Mouse (Mus musculus) liver, embryonic 11.5 days (tissue): Measurements from ENCODE around the gene Nsf. TPM values are rescaled to one million over a fixed set of nuclear protein-coding genes. Genes with fewer than 3 reads are reported as not detected.
A peak's percentile ranks its signal among the peaks of the same experiment; 100 is the strongest.
"Not testable (repeated sequence)": the region's sequence is repeated elsewhere in the genome, so short reads cannot be mapped to it uniquely, and the experiment has no call there.

Experiments used
- ATAC-seq: fragments of 200-750 bp; cut with Nextera tagmentation; replicated peaks from 2 replicates; pipeline ENCODE4 v1.8.0; 2017; ENCODE audit warnings: moderate number of reproducible peaks, mild to moderate bottlenecking, moderate TSS enrichment, moderate library complexity; ENCODE audit not compliant: low FRiP score
- DNase-seq: peaks from one replicate; pipeline ENCODE4 v3.0.0-alpha.2; 2017; ENCODE audit warnings: low spot score
- H3K27ac ChIP-seq: fragments of 300-500 bp; sonication (generic); 2 replicates; pipeline ENCODE4 v1.5.1; 2014; ENCODE audit warnings: mild to moderate bottlenecking, low read depth, low read length, control low read depth
- H3K27me3 ChIP-seq: fragments of 300-500 bp; sonication (generic); replicated peaks from 2 replicates; pipeline ENCODE4 v1.6.1; 2014; ENCODE audit warnings: low read length, mixed read lengths; ENCODE audit not compliant: control insufficient read depth, insufficient read depth
- H3K36me3 ChIP-seq: fragments of 300-500 bp; sonication (generic); 2 replicates; pipeline ENCODE4 v1.6.1; 2014; ENCODE audit warnings: mild to moderate bottlenecking, low read length, moderate library complexity, mixed read lengths; ENCODE audit not compliant: control insufficient read depth, insufficient read depth
- H3K4me1 ChIP-seq: fragments of 300-500 bp; sonication (generic); replicated peaks from 2 replicates; pipeline ENCODE4 v1.6.1; 2014; ENCODE audit warnings: low read length, mixed read lengths; ENCODE audit not compliant: control insufficient read depth, insufficient read depth
- H3K4me2 ChIP-seq: fragments of 300-500 bp; sonication (generic); 2 replicates; pipeline ENCODE4 v1.6.1; 2014; ENCODE audit warnings: mild to moderate bottlenecking, control low read depth, moderate library complexity
- H3K4me3 ChIP-seq: fragments of 300-500 bp; sonication (generic); 2 replicates; pipeline ENCODE4 v1.5.1; 2014; ENCODE audit warnings: low read depth, low read length, control low read depth
- H3K9ac ChIP-seq: fragments of 300-500 bp; sonication (generic); 2 replicates; pipeline ENCODE4 v1.6.1; 2014; ENCODE audit warnings: low read depth, low read length, control low read depth
- H3K9me3 ChIP-seq: fragments of 300-500 bp; sonication (generic); 2 replicates; pipeline ENCODE4 v1.6.1; 2016; ENCODE audit warnings: low read length, inconsistent platforms, mixed read lengths; ENCODE audit not compliant: control insufficient read depth
- WGBS: fragments of 180-500 bp; shearing (Covaris S2); extraction: QIAGEN DNeasy Blood & Tissue Kit; methylation state at CpG from one replicate; pipeline ENCODE4 v1.1.7; 2014; 5-methylcytosine and 5-hydroxymethylcytosine counted together
- polyA plus RNA-seq: library from polyadenylated mRNA; unstranded; fragments of >200 nt; fragmentation: Nextera tagmentation; extraction: Ambion mirVana; gene quantifications from 2 replicates; pipeline ENCODE4 v1.2.1, GENCODE M21; 2014

The Nsf gene
- polyA plus RNA-seq = 50.3 and 54.3 TPM in 2 replicates

- H3K27me3 ChIP-seq = no peaks in the 10 kb centered on the region
- no peaks in the 10 kb centered on the region for H3K9me3 ChIP-seq
- ATAC-seq (peak; percentile 91), DNase-seq (peak; percentile 83)
- H3K4me1 ChIP-seq = peaks cover 17% of the 10 kb centered on the region
- H3K36me3 ChIP-seq = no peaks in the 10 kb centered on the region
- H3K4me3 ChIP-seq = peak within 1 kb of the TSS; percentile 86
- H3K27ac ChIP-seq = peak within 1 kb of the TSS; percentile 45; the same call in 1 of the 2 replicates
- H3K4me2 ChIP-seq = peak within 1 kb of the TSS; percentile 84
- H3K9ac ChIP-seq = peak within 1 kb of the TSS; percentile 94
- WGBS = under 1% methylated on average over 52 of the region's 53 CpGs
These were observed at the start of gene Nsf for GRCm38 (mm10) chr11:103953896-103954292. TSS of gene Nsf (minus strand) at chr11:103954056.

GRCm38 (mm10) chr11:104003397-104003796 lies 49.5 kb upstream of the Nsf start:
- ATAC-seq (no peak), DNase-seq (no peak)
- no peaks in the 10 kb centered on the region for H3K4me1 ChIP-seq
- no peaks in the 10 kb centered on the region for H3K36me3 ChIP-seq
- WGBS = 66% methylated on average over 9 of the region's 9 CpGs
- no peaks in the 10 kb centered on the region for H3K9me3 ChIP-seq
- no peak overlapping the region; the same call in 1 of the 2 replicates for H3K4me2 ChIP-seq
- no peak overlapping the region for H3K27ac ChIP-seq
- no peaks in the 10 kb centered on the region; the same call in 1 of the 2 replicates for H3K27me3 ChIP-seq
- no peak overlapping the region for H3K4me3 ChIP-seq
- no peak overlapping the region for H3K9ac ChIP-seq

DNA sequence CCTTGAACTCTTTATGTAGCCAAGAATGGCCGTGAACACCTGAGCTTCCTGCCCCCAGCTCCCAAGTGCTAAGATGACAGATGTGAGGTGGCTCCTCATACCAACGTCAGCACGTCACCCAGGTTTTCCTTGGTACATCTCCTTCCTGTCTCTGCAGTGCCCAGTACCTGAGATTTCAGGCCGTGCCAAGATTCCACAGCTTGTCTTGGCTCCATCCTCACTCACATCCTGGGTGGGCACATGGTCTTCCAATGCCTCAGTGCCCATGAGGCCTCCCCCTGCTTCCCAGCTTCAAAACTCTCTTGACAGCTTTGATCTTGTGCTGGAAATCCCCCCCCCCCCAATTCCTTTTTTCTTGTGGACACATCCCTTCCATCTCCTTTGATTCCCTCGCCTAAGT lies 48.3 kb upstream of the Nsf start:
- no peak overlapping the region for H3K27ac ChIP-seq
- 77% methylated on average over 5 of the region's 5 CpGs for WGBS
- no peak overlapping the region for H3K9ac ChIP-seq
- DNase-seq (no peak), ATAC-seq (no peak)
- no peaks in the 10 kb centered on the region; the same call in 1 of the 2 replicates for H3K27me3 ChIP-seq
- H3K4me2 ChIP-seq = no peak overlapping the region
- H3K4me1 ChIP-seq = no peaks in the 10 kb centered on the region
- H3K9me3 ChIP-seq = no peaks in the 10 kb centered on the region
- no peaks in the 10 kb centered on the region for H3K36me3 ChIP-seq
- H3K4me3 ChIP-seq = no peak overlapping the region

- DNase-seq (no peak), ATAC-seq (no peak)
- Histone ChIP-seq H3K9me3 (no peaks in the 10 kb centered on the region), H3K4me1 (no peaks in the 10 kb centered on the region), H3K27me3 (no peaks in the 10 kb centered on the region), H3K27ac (no peak overlapping the region), H3K4me3 (no peak overlapping the region), H3K4me2 (no peak overlapping the region), H3K9ac (no peak overlapping the region), H3K36me3 (no peaks in the 10 kb centered on the region)
- WGBS = 61% methylated on average over 12 of the region's 12 CpGs
These were observed 47.6 kb upstream of the Nsf start for GRCm38 (mm10) chr11:104001395-104001955.

DNA sequence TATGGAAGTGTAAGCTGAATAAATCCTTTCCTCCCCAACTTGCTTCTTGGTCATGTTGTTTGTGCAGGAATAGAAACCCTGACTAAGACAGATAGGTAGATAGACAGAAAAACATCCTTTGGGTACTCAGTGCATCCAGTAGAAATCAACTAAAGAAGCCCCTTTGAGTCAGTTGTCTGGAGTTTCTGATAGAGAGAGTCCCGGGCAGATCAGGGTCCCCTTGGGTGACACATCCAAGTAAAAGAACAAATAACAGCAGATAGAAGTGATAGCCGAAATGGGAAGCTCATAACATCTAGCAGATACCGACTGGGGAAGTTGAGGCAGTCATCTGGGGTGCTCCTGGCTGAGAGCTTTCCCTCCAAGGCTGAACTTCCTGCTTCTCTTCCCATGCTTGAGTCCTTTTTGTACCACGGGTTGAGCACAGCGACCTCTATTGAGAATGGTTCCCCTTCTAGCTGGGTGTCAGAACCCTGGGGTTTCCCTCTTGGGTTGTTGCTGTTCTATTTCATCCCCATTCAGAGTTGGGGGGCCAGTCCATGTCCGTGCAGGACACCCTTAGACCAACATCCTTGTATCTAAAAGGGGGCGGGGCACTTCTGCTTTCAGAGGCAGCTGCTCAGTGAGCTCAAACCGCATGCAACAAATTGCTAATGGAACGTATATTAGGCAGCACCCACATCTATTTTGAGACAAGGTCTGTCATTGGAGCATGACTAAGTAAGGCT lies 47.0 kb upstream of the Nsf start:
- H3K36me3 ChIP-seq = no peaks in the 10 kb centered on the region
- H3K27me3 ChIP-seq = no peaks in the 10 kb centered on the region
- WGBS = 44% methylated on average over 9 of the region's 9 CpGs
- no peaks in the 10 kb centered on the region for H3K4me1 ChIP-seq
- H3K4me2 ChIP-seq = no peak overlapping the region
- H3K9ac ChIP-seq = no peak overlapping the region
- no peak for ATAC-seq
- no peaks in the 10 kb centered on the region for H3K9me3 ChIP-seq
- no peak for DNase-seq
- H3K27ac ChIP-seq = no peak overlapping the region
- no peak overlapping the region for H3K4me3 ChIP-seq

GRCm38 (mm10) chr11:103998737-103999136 lies 44.9 kb upstream of the Nsf start:
- no peak for ATAC-seq
- Histone ChIP-seq H3K36me3 (no peaks in the 10 kb centered on the region), H3K4me3 (no peak overlapping the region), H3K27ac (no peak overlapping the region), H3K4me2 (no peak overlapping the region), H3K4me1 (no peaks in the 10 kb centered on the region), H3K27me3 (no peaks in the 10 kb centered on the region), H3K9me3 (no peaks in the 10 kb centered on the region), H3K9ac (no peak overlapping the region)
- no peak for DNase-seq
- 60% methylated on average over 5 of the region's 5 CpGs for WGBS

GRCm38 (mm10) chr11:103997385-103997784 lies 43.5 kb upstream of the Nsf start:
- H3K4me1 ChIP-seq = no peaks in the 10 kb centered on the region
- no peaks in the 10 kb centered on the region for H3K36me3 ChIP-seq
- WGBS = 12% methylated on average over 5 of the region's 5 CpGs
- DNase-seq (peak; percentile 66), ATAC-seq (no peak)
- H3K4me2 ChIP-seq = no peak overlapping the region
- no peak overlapping the region for H3K9ac ChIP-seq
- no peaks in the 10 kb centered on the region for H3K9me3 ChIP-seq
- no peaks in the 10 kb centered on the region for H3K27me3 ChIP-seq
- H3K4me3 ChIP-seq = no peak overlapping the region
- H3K27ac ChIP-seq = no peak overlapping the region

DNA sequence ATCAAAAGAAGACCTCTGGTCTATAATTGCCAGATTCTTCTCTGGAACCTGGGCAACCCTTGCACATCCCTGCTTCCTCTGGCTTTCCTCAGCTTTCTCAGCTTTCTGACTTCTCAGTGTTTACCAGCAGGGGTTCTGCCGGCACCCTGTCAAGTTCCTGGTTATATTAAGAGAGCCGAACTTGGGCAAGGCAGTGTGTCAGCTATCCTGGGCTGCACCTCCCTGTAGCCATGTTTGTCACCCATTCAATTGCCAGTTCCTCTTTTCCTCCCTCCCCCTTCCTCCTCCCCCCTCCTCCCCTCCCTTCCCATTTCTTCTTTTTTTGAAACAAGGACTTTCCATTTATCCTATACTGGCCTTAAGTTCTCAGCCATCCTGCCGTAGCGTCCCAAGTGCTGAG lies 38.8 kb upstream of the Nsf start:
- H3K36me3 ChIP-seq = no peaks in the 10 kb centered on the region
- H3K9ac ChIP-seq = no peak overlapping the region
- no peak overlapping the region for H3K27ac ChIP-seq
- no peaks in the 10 kb centered on the region for H3K27me3 ChIP-seq
- no peak overlapping the region for H3K4me2 ChIP-seq
- no peaks in the 10 kb centered on the region for H3K9me3 ChIP-seq
- H3K4me3 ChIP-seq = no peak overlapping the region
- no peak for DNase-seq
- WGBS = 59% methylated on average over 4 of the region's 4 CpGs
- no peaks in the 10 kb centered on the region for H3K4me1 ChIP-seq
- ATAC-seq = no peak

DNA sequence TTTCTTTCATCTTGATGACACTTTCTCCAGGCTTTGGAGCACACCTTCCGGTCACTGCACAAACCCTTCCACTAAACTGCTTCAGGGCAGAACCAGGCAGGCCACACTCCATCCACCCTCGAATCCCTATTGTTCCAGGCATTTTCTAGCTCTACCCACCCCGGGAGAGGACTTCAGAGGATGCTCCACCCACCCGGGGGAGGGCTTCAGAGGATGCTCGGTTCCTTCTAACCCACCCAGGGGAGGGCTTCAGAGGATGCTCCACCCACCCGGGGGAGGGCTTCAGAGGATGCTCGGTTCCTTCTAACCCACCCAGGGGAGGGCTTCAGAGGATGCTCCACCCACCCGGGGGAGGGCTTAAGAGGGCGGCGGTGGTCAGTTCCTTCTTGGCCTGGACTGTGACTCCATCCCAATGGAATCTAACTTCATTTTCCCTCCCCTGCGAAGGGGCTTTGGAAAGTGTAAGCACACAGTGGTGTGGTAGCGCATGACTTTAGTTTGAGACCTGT lies 36.2 kb upstream of the Nsf start:
- 25% methylated on average over 12 of the region's 12 CpGs for WGBS
- not testable (repeated sequence) for DNase-seq

More for the DNA sequence above, 36.2 kb upstream of the Nsf start:
- not testable (repeated sequence) for H3K4me2 ChIP-seq, H3K27ac ChIP-seq, H3K4me3 ChIP-seq, H3K4me1 ChIP-seq, H3K9ac ChIP-seq, H3K9me3 ChIP-seq, H3K27me3 ChIP-seq, H3K36me3 ChIP-seq
- peak; percentile 72 for ATAC-seq
